ENCODE assay signal across 9 mouse cellular contexts in genomic region chr4:105160470-105160869, GRCm38 (mm10). TPM values are rescaled to one million over a fixed set of nuclear protein-coding genes. Genes with fewer than 3 reads are reported as not detected.
A peak's percentile ranks its signal among the peaks of the same experiment; 100 is the strongest.
DNase-seq lines count a peak whose midpoint lies in the region; ATAC-seq and TF ChIP-seq lines count a peak whose summit lies in the region.
"Had no signal": no experiment of that assay in that cellular context is flagged by ENCODE, and none has a peak within 500 bp of the region (broad histone marks: within the 10 kb centered on the region; RNA-seq: fewer than 3 reads in every experiment).

No protein-coding gene starts in this region.

- intact Hi-C loops in left cerebral cortex, adult 2 months (cut with DNase I), result no loop called here
- intact Hi-C loops in left cerebral cortex, postnatal 14 days (cut with DNase I), result no loop called here
- intact Hi-C loops in left cerebral cortex, postnatal 10 days (cut with DNase I), result no loop called here

- H3K27ac ChIP-seq in left cerebral cortex, adult 2 months, result peak overlapping the region; percentile 55
- H3K27ac ChIP-seq in forebrain, embryonic 11.5 days (ENCODE audit: low read depth, low read length), result no peak overlapping the region
- no peak overlapping the region for H3K27ac ChIP-seq in hindbrain, embryonic 15.5 days (replicated peaks)
- H3K27ac ChIP-seq in midbrain, postnatal 0 days (ENCODE audit: low read depth, low read length), result no peak overlapping the region

- 68% methylated on average over 6 of the region's 6 CpGs for WGBS in forebrain, embryonic 11.5 days
- 71% methylated on average over 6 of the region's 6 CpGs for WGBS in hindbrain, embryonic 15.5 days
- WGBS in midbrain, postnatal 0 days, result 72% methylated on average over 6 of the region's 6 CpGs

- no peak for DNase-seq in left cerebral cortex, adult 2 months (ENCODE audit: extremely low spot score in 1 of 2, low spot score in 2 of 2)
- DNase-seq in left cerebral cortex, postnatal 14 days (ENCODE audit: low spot score in 2 of 2), result no peak
- no peak for DNase-seq in forebrain, embryonic 11.5 days (ENCODE audit: low spot score)
- DNase-seq in midbrain, postnatal 0 days (ENCODE audit: low spot score), result no peak
- no peak for DNase-seq in left cerebral cortex, postnatal 10 days (ENCODE audit: extremely low spot score in 1 of 2, low spot score in 2 of 2)
- no peak for DNase-seq in c-Kit-positive CD71-positive TER-119-positive erythroid progenitor cells, embryonic 14.5 days (ENCODE audit: low spot score)
- DNase-seq: cerebellum, postnatal 25 days had no signal

- ATAC-seq in forebrain, embryonic 11.5 days (replicated peaks; ENCODE audit: low FRiP score), result no peak
- no peak for ATAC-seq in hindbrain, embryonic 15.5 days (ENCODE audit: low FRiP score, low read depth)
- ATAC-seq in midbrain, postnatal 0 days (ENCODE audit: low FRiP score), result no peak
- no peak for ATAC-seq in erythroblast, adult 5-6 weeks (replicated peaks; ENCODE audit: low FRiP score, poor library complexity, severe bottlenecking)

- H3K9ac ChIP-seq in forebrain, embryonic 11.5 days (ENCODE audit: low read length), result no peak overlapping the region
- 0 out of 2 replicates have a peak overlapping the region, but pooled peaks have one; percentile 5 for H3K9ac ChIP-seq in hindbrain, embryonic 15.5 days
- peak overlapping the region; percentile 9; the same call in 1 of the 2 replicates for H3K9ac ChIP-seq in midbrain, postnatal 0 days (replicated peaks; ENCODE audit: low read length, poor library complexity, severe bottlenecking)

- H3K4me1 ChIP-seq in forebrain, embryonic 11.5 days (replicated peaks; ENCODE audit: control insufficient read depth, insufficient read depth, low read length), result peaks cover 20% of the 10 kb centered on the region
- H3K4me1 ChIP-seq in hindbrain, embryonic 15.5 days (replicated peaks), result peaks cover 20% of the 10 kb centered on the region
- peaks cover 6% of the 10 kb centered on the region; the same call in 1 of the 2 replicates for H3K4me1 ChIP-seq in midbrain, postnatal 0 days (ENCODE audit: insufficient read depth, low read length)

- peak overlapping the region; percentile 81 for H3K4me3 ChIP-seq in left cerebral cortex, adult 2 months
- H3K4me3 ChIP-seq in forebrain, embryonic 11.5 days (ENCODE audit: low read depth, low read length), result peak overlapping the region; percentile 96; the same call in 1 of the 2 replicates
- H3K4me3 ChIP-seq in hindbrain, embryonic 15.5 days, result peak overlapping the region; percentile 75
- H3K4me3 ChIP-seq in midbrain, postnatal 0 days (ENCODE audit: low read depth, low read length), result peak overlapping the region; percentile 72

- H3K27me3 ChIP-seq in forebrain, embryonic 11.5 days (ENCODE audit: control insufficient read depth, insufficient read depth, low read length), result no peaks in the 10 kb centered on the region
- 0 out of 2 replicates have a peak, but pooled peaks cover 2% of the 10 kb centered on the region for H3K27me3 ChIP-seq in hindbrain, embryonic 15.5 days
- no peaks in the 10 kb centered on the region for H3K27me3 ChIP-seq in midbrain, postnatal 0 days (ENCODE audit: insufficient read depth, low read length)

- H3K36me3 ChIP-seq in forebrain, embryonic 11.5 days (ENCODE audit: control insufficient read depth, insufficient read depth, low read length), result peaks cover 3% of the 10 kb centered on the region; the same call in 1 of the 2 replicates
- no peaks in the 10 kb centered on the region for H3K36me3 ChIP-seq in hindbrain, embryonic 15.5 days
- H3K36me3 ChIP-seq in midbrain, postnatal 0 days (ENCODE audit: insufficient read depth, low read length), result no peaks in the 10 kb centered on the region

- no peaks in the 10 kb centered on the region for H3K9me3 ChIP-seq in forebrain, embryonic 11.5 days (ENCODE audit: control insufficient read depth, low read length)
- no peaks in the 10 kb centered on the region for H3K9me3 ChIP-seq in hindbrain, embryonic 15.5 days
- no peaks in the 10 kb centered on the region for H3K9me3 ChIP-seq in midbrain, postnatal 0 days (ENCODE audit: low read length)

- TF ChIP-seq CTCF in left cerebral cortex, adult 2 months (IDR thresholded peaks at IDR 0.05), result no peak
- TF ChIP-seq CTCF in midbrain, postnatal 0 days (IDR thresholded peaks at IDR 0.05), result no peak

- H3K4me2 ChIP-seq in forebrain, embryonic 11.5 days (ENCODE audit: low read depth, low read length, severe bottlenecking), result peak overlapping the region; percentile 38; the same call in 1 of the 2 replicates
- H3K4me2 ChIP-seq in hindbrain, embryonic 15.5 days, result peak overlapping the region; percentile 86
- H3K4me2 ChIP-seq in midbrain, postnatal 0 days (ENCODE audit: low read depth, low read length, poor library complexity, severe bottlenecking), result peak overlapping the region; percentile 89

RNA-seq across cellular contexts. Expression of gene Plpp3, which starts 3.3 kb away (rescaled TPM):
- 100 to 1,000 TPM; 153 to 180 TPM for total RNA-seq in left cerebral cortex, adult 2 months (2021)
- total RNA-seq in left cerebral cortex, postnatal 14 days (2021), result 100 to 1,000 TPM; 136 to 166 TPM
- polyA plus RNA-seq in forebrain, embryonic 11.5 days (2014; fragmentation: Nextera tagmentation; extraction: Ambion mirVana), result 69.9 and 71.6 TPM in 2 replicates
- 92.4 and 95.1 TPM in 2 replicates for polyA plus RNA-seq in hindbrain, embryonic 15.5 days (2015; fragmentation: Nextera tagmentation; extraction: Ambion mirVana)
- total RNA-seq in midbrain, postnatal 0 days (2014; rRNA removed), result 121 and 148 TPM in 2 replicates
- polyA plus RNA-seq in midbrain, postnatal 0 days (2015; fragmentation: Nextera tagmentation; extraction: Ambion mirVana), result 142 and 152 TPM in 2 replicates
- total RNA-seq in left cerebral cortex, postnatal 10 days (2021), result 100 to 1,000 TPM; 110 to 114 TPM
- total RNA-seq in erythroblast, adult 5-6 weeks (2015; ENCODE audit: low replicate concordance), result 0.58 TPM in 1 of 2 replicates, not detected in the other
- total RNA-seq in erythroblast, adult 5-6 weeks (2017; ENCODE audit: low replicate concordance), result 0.09 TPM in 1 of 2 replicates, not detected in the other

RNA-seq across cellular contexts. Expression of gene Prkaa2, which starts 50.8 kb away (rescaled TPM):
- 10 to 100 TPM; 31.0 to 35.7 TPM for total RNA-seq in left cerebral cortex, adult 2 months (2021)
- 10 to 100 TPM; 33.2 to 33.6 TPM for total RNA-seq in left cerebral cortex, postnatal 14 days (2021)
- 2.5 and 3.3 TPM in 2 replicates for polyA plus RNA-seq in forebrain, embryonic 11.5 days (2014; fragmentation: Nextera tagmentation; extraction: Ambion mirVana)
- 13.4 and 14.0 TPM in 2 replicates for polyA plus RNA-seq in hindbrain, embryonic 15.5 days (2015; fragmentation: Nextera tagmentation; extraction: Ambion mirVana)
- total RNA-seq in midbrain, postnatal 0 days (2014; rRNA removed), result 25.3 and 34.9 TPM in 2 replicates
- polyA plus RNA-seq in midbrain, postnatal 0 days (2015; fragmentation: Nextera tagmentation; extraction: Ambion mirVana), result 16.1 and 18.4 TPM in 2 replicates
- total RNA-seq in left cerebral cortex, postnatal 10 days (2021), result 10 to 100 TPM; 33.1 to 36.4 TPM
- total RNA-seq in erythroblast, adult 5-6 weeks (2015; ENCODE audit: low replicate concordance), result 0.21 TPM in 1 of 2 replicates, not detected in the other
- total RNA-seq in erythroblast, adult 5-6 weeks (2017; ENCODE audit: low replicate concordance), result 0.09 TPM in 1 of 2 replicates, not detected in the other

Comparison
In these comparisons a context has a peak if more than half of its experiments do, and no peak if none do; other contexts are left out.
1. H3K4me2 ChIP-seq: peak in every context shown above with its lines; median percentile 89 in midbrain, postnatal 0 days; 86 in hindbrain, embryonic 15.5 days; 38 in forebrain, embryonic 11.5 days.
2. RNA of gene Plpp3, which starts 3.3 kb away (total RNA-seq): 153 to 180 TPM in left cerebral cortex, adult 2 months, 136 to 166 TPM in left cerebral cortex, postnatal 14 days, 121 to 148 TPM in midbrain, postnatal 0 days and 110 to 114 TPM in left cerebral cortex, postnatal 10 days; 0.09 to 0.58 TPM in erythroblast, adult 5-6 weeks; every median in the first group is over 10 times any median in the second.
3. RNA of gene Prkaa2, which starts 50.8 kb away (total RNA-seq): 33.1 to 36.4 TPM in left cerebral cortex, postnatal 10 days, 31.0 to 35.7 TPM in left cerebral cortex, adult 2 months, 33.2 to 33.6 TPM in left cerebral cortex, postnatal 14 days and 25.3 to 34.9 TPM in midbrain, postnatal 0 days; 0.09 to 0.21 TPM in erythroblast, adult 5-6 weeks; every median in the first group is over 10 times any median in the second.
4. Peak in every context shown above with its lines, with median percentiles within 50 percentile points of each other: H3K4me3 ChIP-seq.